Mouse (Mus musculus): ENCODE measurements around the gene Ccdc40. TPM values are rescaled to one million over a fixed set of nuclear protein-coding genes. Genes with fewer than 3 reads are reported as not detected.

The Ccdc40 gene
- polyA plus RNA-seq (2017; shearing (Covaris generic)), result 0.87 TPM

GRCm38 (mm10) chr11:119228091-119228781 lies at the start of gene Ccdc40, which contains the start of gene Tbc1d16:
Gene Ccdc40, plus strand, starts transcription at chr11:119228572.
Gene Tbc1d16, minus strand, starts transcription at chr11:119228499.

DNA sequence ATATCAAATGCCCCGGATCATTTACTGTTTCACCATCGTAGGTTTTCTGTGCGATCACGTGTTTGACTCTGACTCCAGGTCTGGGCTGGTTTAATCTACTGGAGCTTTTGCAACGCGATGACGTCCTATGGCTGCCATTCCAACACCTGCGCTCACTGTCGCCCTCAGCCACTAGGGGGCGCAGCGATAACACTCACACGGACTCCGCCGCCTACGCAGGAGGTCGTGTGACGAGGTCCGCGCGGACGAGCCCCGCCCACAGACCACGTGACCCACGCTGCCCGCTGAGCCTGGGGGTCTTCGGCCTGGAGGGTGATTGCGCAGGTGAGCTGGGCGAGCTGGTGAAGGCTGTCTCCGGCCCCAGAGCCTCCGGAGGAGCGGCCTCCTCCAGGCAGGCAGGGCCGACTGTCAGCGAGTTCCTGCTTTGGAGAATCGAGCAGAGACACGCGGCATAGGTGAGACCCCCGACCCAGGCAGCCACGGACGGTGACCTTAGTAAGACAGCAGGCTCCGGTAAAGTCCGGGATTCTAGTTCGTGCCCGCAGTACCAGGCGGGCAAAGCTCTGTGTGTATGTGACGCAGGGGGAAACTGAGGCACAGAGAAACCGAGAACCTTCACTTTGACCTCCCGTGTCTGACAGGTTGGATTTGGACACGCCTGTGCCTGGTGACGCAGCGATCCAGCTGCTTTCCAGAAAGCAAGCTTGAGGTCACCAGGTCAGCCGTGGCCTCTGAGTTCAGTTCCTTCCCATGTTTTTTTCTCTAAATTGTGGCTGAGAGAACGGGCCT lies 39.6 kb downstream of the Ccdc40 start, which contains the start of gene Gaa:
Gene Gaa (plus strand): TSS at position 120 of the 789 bp plus-strand sequence.

GRCm38 (mm10) chr11:119299391-119300245 lies 71.2 kb downstream of the Ccdc40 start, which contains the start of gene Eif4a3:
Gene Eif4a3, minus strand, starts transcription at chr11:119300089.

GRCm38 (mm10) chr11:119307658-119307867 lies 79.2 kb downstream of the Ccdc40 start, which contains the start of gene Card14:
Gene Card14, plus strand, starts transcription at chr11:119307768.

Other genes starting within 250 kb of the Ccdc40 start
- gene Enpp7, start 240.4 kb upstream of the Ccdc40 start, polyA plus RNA-seq (2017; shearing (Covaris generic)), result not detected
- gene Cbx2, start 205.6 kb upstream of the Ccdc40 start, polyA plus RNA-seq (2017; shearing (Covaris generic)), result 6.5 TPM
- 11.1 TPM for gene Cbx8, start 187.6 kb upstream of the Ccdc40 start, polyA plus RNA-seq (2017; shearing (Covaris generic))
- 110 TPM for gene Cbx4, start 142.4 kb upstream of the Ccdc40 start, polyA plus RNA-seq (2017; shearing (Covaris generic))
- 0.58 TPM for gene Tbc1d16, start 73 bp upstream of the Ccdc40 start, polyA plus RNA-seq (2017; shearing (Covaris generic))
- 28.3 TPM for gene Gaa, start 39.3 kb downstream of the Ccdc40 start, polyA plus RNA-seq (2017; shearing (Covaris generic))
- gene Eif4a3, start 71.5 kb downstream of the Ccdc40 start, polyA plus RNA-seq (2017; shearing (Covaris generic)), result 300 TPM
- not detected for gene Card14, start 79.2 kb downstream of the Ccdc40 start, polyA plus RNA-seq (2017; shearing (Covaris generic))
- 8.1 TPM for gene Sgsh, start 127.0 kb downstream of the Ccdc40 start, polyA plus RNA-seq (2017; shearing (Covaris generic))
- gene Slc26a11, start 127.0 kb downstream of the Ccdc40 start, polyA plus RNA-seq (2017; shearing (Covaris generic)), result 33.0 TPM
- 13.9 TPM for gene Rnf213, start 164.5 kb downstream of the Ccdc40 start, polyA plus RNA-seq (2017; shearing (Covaris generic))

All from naive thymus-derived CD4-positive, alpha-beta T cell, adult 5 months (primary cell).